Mouse (Mus musculus) heart, postnatal 0 days (tissue): ENCODE results near the gene Krtap5-1. TPM values are rescaled to one million over a fixed set of nuclear protein-coding genes. Genes with fewer than 3 reads are reported as not detected.
A peak's percentile ranks its signal among the peaks of the same experiment; 100 is the strongest.
"Not testable (repeated sequence)": the region's sequence is repeated elsewhere in the genome, so short reads cannot be mapped to it uniquely, and the experiment has no call there.

ENCODE experiments used
- ATAC-seq: fragments of 200-750 bp; cut with Nextera tagmentation; 2 replicates; pipeline ENCODE4 v1.8.0; 2017; ENCODE audit warnings: low read depth, moderate number of reproducible peaks, moderate library complexity; ENCODE audit not compliant: insufficient read depth
- DNase-seq: peaks from one replicate; pipeline ENCODE4 v3.0.0-alpha.2; 2016; ENCODE audit warnings: low spot score
- H3K27ac ChIP-seq: fragments of 300-500 bp; sonication (generic); 2 replicates; pipeline ENCODE4 v1.5.1; 2014; ENCODE audit warnings: low read depth, mild to moderate bottlenecking
- H3K27me3 ChIP-seq: fragments of 300-500 bp; sonication (generic); 2 replicates; pipeline ENCODE4 v1.6.1; 2014; ENCODE audit warnings: low read length, mixed read lengths; ENCODE audit not compliant: control insufficient read depth, insufficient read depth
- H3K36me3 ChIP-seq: fragments of 300-500 bp; sonication (generic); replicated peaks from 2 replicates; pipeline ENCODE4 v1.6.1; 2014; ENCODE audit warnings: low read length, mixed read lengths; ENCODE audit not compliant: control insufficient read depth, insufficient read depth
- H3K4me1 ChIP-seq: fragments of 300-500 bp; sonication (generic); 2 replicates; pipeline ENCODE4 v1.6.1; 2014; ENCODE audit warnings: antibody characterized with exemption; ENCODE audit not compliant: control insufficient read depth, insufficient read depth
- H3K4me2 ChIP-seq: fragments of 300-500 bp; sonication (generic); 2 replicates; pipeline ENCODE4 v1.6.1; 2014; ENCODE audit warnings: low read depth, mild to moderate bottlenecking, low read length, moderate library complexity
- H3K4me3 ChIP-seq: fragments of 300-500 bp; sonication (generic); 2 replicates; pipeline ENCODE4 v1.5.1; 2014; ENCODE audit warnings: low read depth, low read length
- H3K9ac ChIP-seq: fragments of 300-500 bp; sonication (generic); replicated peaks from 2 replicates; pipeline ENCODE4 v1.6.1; 2014; ENCODE audit warnings: low read depth, low read length, mixed read lengths
- H3K9me3 ChIP-seq: fragments of 300-500 bp; sonication (generic); replicated peaks from 2 replicates; pipeline ENCODE4 v1.6.1; 2016; ENCODE audit warnings: low read length; ENCODE audit not compliant: control insufficient read depth
- CTCF ChIP-seq: IDR thresholded peaks from 2 replicates; pipeline ENCODE4 v1.5.1; 2016; ENCODE audit warnings: antibody characterized with exemption, control low read depth, low read depth
- EP300 ChIP-seq: IDR thresholded peaks from 2 replicates; pipeline ENCODE4 v1.6.1; 2016; ENCODE audit warnings: antibody characterized with exemption, low read depth
- WGBS: fragments of 180-500 bp; shearing (Covaris S2); extraction: QIAGEN DNeasy Blood & Tissue Kit; methylation state at CpG from one replicate; pipeline ENCODE4 v1.1.7; 2014; 5-methylcytosine and 5-hydroxymethylcytosine counted together
- polyA plus RNA-seq: library from polyadenylated mRNA; unstranded; fragments of >200 nt; fragmentation: Nextera tagmentation; extraction: Ambion mirVana; gene quantifications from 2 replicates; pipeline ENCODE4 v1.2.1, GENCODE M21; 2015
- total RNA-seq: library from RNA; depleted of rRNA; stranded (reverse); fragments of >200 nt; gene quantifications from 2 replicates; pipeline ENCODE4 v1.2.3, GENCODE M21; 2014; ENCODE audit warnings: low replicate concordance

Gene Krtap5-1
- total and polyA plus RNA-seq, 2 experiments from 2014 or later = not detected

DNA sequence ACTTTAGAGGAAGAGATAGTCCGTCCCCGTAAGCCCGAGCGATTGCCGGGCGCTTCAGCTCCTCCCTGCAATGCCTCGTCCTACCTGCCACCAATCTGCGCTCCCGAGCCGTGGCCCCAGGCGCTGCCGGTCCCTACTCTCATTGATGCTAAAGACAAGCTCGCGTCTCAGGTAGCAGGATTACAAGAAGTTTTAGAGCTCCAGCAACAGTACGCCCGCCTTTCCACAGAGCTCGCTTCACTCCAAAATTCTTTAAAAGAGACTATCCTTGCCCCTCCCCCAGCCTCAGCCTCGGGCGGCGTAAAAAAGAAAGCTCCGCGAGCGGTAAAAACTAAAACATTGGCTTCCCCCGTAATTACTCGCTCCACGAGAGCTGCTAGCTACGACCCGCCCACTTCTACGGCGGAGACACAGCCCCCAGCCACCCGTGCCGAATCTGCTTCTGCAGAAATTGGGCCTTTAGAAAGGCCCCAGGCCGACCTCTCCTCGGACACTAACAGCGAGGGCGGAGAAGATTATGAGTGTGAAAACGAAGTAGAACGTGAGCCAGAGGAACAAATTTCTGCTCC, 12.8 kb downstream of the Krtap5-1 start:
- Histone ChIP-seq H3K4me2 (peak overlapping the region; percentile 96), H3K27ac (peak overlapping the region; percentile 90), H3K27me3 (no peaks in the 10 kb centered on the region), H3K9ac (peak overlapping the region; percentile 74), H3K4me1 (no peaks in the 10 kb centered on the region), H3K4me3 (peak overlapping the region; percentile 68), H3K36me3 (no peaks in the 10 kb centered on the region), H3K9me3 (no peaks in the 10 kb centered on the region)
- under 1% methylated on average over 38 of the region's 38 CpGs for WGBS
- ATAC-seq = peak; percentile 73
- peak; percentile 19 for TF ChIP-seq CTCF
- TF ChIP-seq EP300 = no peak
- DNase-seq = peak; percentile 46

DNA sequence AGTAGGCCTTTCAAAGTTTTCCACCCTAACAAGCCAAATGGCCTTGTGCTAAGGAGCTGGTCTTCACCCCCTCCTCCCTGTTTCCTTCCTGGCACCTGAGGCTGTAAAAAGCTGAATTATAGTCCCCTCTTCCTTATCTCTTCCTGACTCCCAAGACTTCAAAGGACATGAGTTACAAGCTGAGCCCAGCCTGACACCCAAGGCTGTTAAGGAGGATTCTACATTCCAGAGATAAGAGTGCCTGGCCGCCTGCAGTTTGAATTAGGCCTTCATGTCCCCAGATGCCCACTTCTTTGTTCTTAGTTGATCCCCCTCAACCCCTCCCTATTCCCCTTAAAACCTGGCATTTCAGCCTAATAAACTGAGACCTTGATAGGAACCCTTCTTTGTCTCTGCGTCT, 14.1 kb downstream of the Krtap5-1 start:
- WGBS = 38% methylated on average over 2 of the region's 2 CpGs
- ATAC-seq, H3K27me3 ChIP-seq, DNase-seq, H3K4me3 ChIP-seq, H3K4me1 ChIP-seq, H3K4me2 ChIP-seq, H3K27ac ChIP-seq, H3K9ac ChIP-seq, H3K9me3 ChIP-seq, H3K36me3 ChIP-seq: not testable (repeated sequence)

- H3K4me1 ChIP-seq, H3K36me3 ChIP-seq, H3K27ac ChIP-seq, H3K9me3 ChIP-seq, H3K9ac ChIP-seq, H3K4me2 ChIP-seq, DNase-seq, ATAC-seq, H3K4me3 ChIP-seq, H3K27me3 ChIP-seq: not testable (repeated sequence)
- TF ChIP-seq CTCF = peak; percentile 22
- WGBS = 67% methylated on average over 1 of the region's 1 CpGs
Measured at GRCm38 (mm10) chr7:142279291-142279690, 17.6 kb downstream of the Krtap5-1 start.

DNA sequence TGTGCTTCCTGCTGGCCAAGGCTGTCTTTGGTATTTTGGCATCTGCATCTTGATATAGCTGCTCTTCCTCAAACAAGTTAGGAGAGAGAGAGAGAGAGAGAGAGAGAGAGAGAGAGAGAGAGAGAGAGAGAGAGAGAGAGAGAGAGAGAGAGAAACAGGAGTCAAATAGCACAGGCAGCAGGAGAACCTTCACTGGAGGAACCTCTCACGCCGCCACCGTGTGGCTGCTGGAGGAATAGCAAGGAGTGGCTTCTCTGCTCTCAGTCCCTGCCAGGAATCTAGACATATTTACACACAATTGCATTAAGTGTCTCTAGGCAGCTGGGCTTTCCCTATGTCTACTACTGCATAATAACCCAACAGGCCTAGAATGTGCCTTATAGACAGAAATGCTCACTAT, 18.7 kb downstream of the Krtap5-1 start:
- H3K27ac ChIP-seq, H3K9ac ChIP-seq, H3K27me3 ChIP-seq, ATAC-seq, H3K4me3 ChIP-seq, H3K36me3 ChIP-seq, H3K9me3 ChIP-seq, H3K4me2 ChIP-seq, H3K4me1 ChIP-seq: not testable (repeated sequence)
- TF ChIP-seq CTCF = peak; percentile 66
- WGBS = 3% methylated on average over 3 of the region's 3 CpGs
- peak; percentile 53 for DNase-seq

DNA sequence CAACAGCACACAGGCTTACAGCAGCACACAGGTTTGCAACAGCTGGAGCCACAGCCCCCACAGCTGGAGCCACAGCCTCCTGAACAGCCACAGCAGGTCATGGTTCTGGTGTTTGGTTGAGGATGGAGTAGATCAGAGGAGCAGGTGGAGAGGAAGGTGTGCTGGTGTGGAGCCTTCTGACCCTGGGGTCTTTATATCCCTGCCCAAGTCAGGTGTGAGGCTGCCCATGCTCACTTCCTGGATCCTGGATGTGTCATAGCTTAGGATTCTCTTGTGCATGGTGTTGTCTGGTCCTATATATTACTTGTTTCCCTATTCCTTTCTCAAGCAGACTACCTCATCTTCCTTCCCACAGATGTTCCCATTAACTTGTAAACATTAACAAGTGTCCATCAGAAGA, 22.7 kb downstream of the Krtap5-1 start, which contains the start of gene Gm4559:
Gene Gm4559, minus strand, starts transcription at position 101 of the 400 bp plus-strand sequence.
- ATAC-seq, H3K9ac ChIP-seq, H3K4me1 ChIP-seq, H3K9me3 ChIP-seq, H3K36me3 ChIP-seq, H3K4me2 ChIP-seq, H3K4me3 ChIP-seq, DNase-seq, H3K27ac ChIP-seq, H3K27me3 ChIP-seq: not testable (repeated sequence)

- not testable (repeated sequence) for H3K36me3 ChIP-seq, H3K9ac ChIP-seq, ATAC-seq, H3K4me3 ChIP-seq, H3K27ac ChIP-seq, H3K27me3 ChIP-seq, DNase-seq, H3K9me3 ChIP-seq, H3K4me1 ChIP-seq, H3K4me2 ChIP-seq
- WGBS = 35% methylated on average over 1 of the region's 1 CpGs
Measured at GRCm38 (mm10) chr7:142258254-142258653, 38.7 kb downstream of the Krtap5-1 start, which contains the start of gene Gm2431. TSS of gene Gm2431 (minus strand) at chr7:142258354.
